Mouse (Mus musculus): ENCODE measurements at regions not wholly inside any gene's neighbourhood (a gene's known extent, or its start where the extent isn't known, plus 50 kb on each side); places are given as distances from the start of the nearest gene placed in this dataset.

- H3K36me3 ChIP-seq (replicated peaks), result no peaks in the 10 kb centered on the region
- 79% methylated on average over 1 of the region's 1 CpGs for WGBS
- DNase-seq (ENCODE audit: low spot score), result no peak
- no peak overlapping the region for H3K4me3 ChIP-seq
- H3K27me3 ChIP-seq (replicated peaks; ENCODE audit: low read depth, poor library complexity, severe bottlenecking), result no peaks in the 10 kb centered on the region
- no peaks in the 10 kb centered on the region for H3K4me1 ChIP-seq
- no peaks in the 10 kb centered on the region for H3K9me3 ChIP-seq
- H3K27ac ChIP-seq (replicated peaks), result no peak overlapping the region
These were observed 1528.0 kb downstream of the Rapgef2 start for GRCm38 (mm10) chr3:77758295-77758694.

DNA sequence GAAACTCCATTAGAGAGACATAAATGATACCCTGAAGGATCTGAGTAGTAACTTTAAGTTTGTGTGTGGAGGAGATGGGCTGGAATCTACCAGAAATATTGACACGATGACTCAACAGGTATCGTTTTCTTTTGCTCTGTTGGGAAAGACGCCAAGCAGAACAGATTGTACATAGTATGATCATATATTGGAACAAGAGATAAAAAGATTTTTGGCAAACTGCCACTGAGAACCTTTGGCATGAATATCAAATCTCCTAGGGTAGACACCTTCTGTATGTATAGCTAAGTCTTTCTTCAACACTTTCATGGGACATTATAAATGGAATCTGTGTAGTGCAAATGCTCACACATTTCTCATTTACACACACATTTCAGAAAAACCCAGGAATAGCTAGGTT is 1544.2 kb downstream of the Rapgef2 start:
- no peak overlapping the region for H3K27ac ChIP-seq (replicated peaks)
- H3K9me3 ChIP-seq, result no peaks in the 10 kb centered on the region
- 92% methylated on average over 3 of the region's 3 CpGs for WGBS
- H3K4me1 ChIP-seq, result no peaks in the 10 kb centered on the region
- no peaks in the 10 kb centered on the region for H3K27me3 ChIP-seq (replicated peaks; ENCODE audit: low read depth, poor library complexity, severe bottlenecking)
- H3K4me3 ChIP-seq, result no peak overlapping the region
- no peaks in the 10 kb centered on the region for H3K36me3 ChIP-seq (replicated peaks)
- no peak for DNase-seq (ENCODE audit: low spot score)

DNA sequence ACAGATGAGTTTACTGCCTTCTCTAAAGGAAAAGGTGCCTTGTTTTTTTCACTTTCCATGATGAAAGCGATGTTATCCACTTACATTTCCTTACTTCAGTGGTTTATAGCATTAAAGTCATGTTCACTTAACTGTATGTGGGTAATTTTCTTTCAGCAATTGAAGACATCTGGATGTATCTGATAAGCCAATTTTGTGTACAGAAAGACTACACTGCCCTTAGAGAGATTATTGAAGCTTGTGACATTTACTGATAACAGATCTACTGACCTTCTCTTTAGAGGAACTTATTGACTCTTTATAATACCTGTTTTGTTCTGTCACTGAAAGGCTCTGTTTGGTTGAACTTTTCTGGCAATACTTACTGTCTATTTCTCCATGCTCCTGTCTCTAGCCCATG is 1568.5 kb downstream of the Rapgef2 start:
- H3K9me3 ChIP-seq, result no peaks in the 10 kb centered on the region
- no peaks in the 10 kb centered on the region for H3K36me3 ChIP-seq (replicated peaks)
- no peak overlapping the region for H3K27ac ChIP-seq (replicated peaks)
- no peak for DNase-seq (ENCODE audit: low spot score)
- no peaks in the 10 kb centered on the region for H3K4me1 ChIP-seq
- no peaks in the 10 kb centered on the region for H3K27me3 ChIP-seq (replicated peaks; ENCODE audit: low read depth, poor library complexity, severe bottlenecking)
- 89% methylated on average over 1 of the region's 1 CpGs for WGBS
- no peak overlapping the region for H3K4me3 ChIP-seq

- H3K9me3 ChIP-seq, result no peaks in the 10 kb centered on the region
- DNase-seq (ENCODE audit: low spot score), result no peak
- no peak overlapping the region for H3K4me3 ChIP-seq
- H3K27me3 ChIP-seq (replicated peaks; ENCODE audit: low read depth, poor library complexity, severe bottlenecking), result no peaks in the 10 kb centered on the region
- H3K4me1 ChIP-seq, result no peaks in the 10 kb centered on the region
- H3K36me3 ChIP-seq (replicated peaks), result no peaks in the 10 kb centered on the region
- H3K27ac ChIP-seq (replicated peaks), result no peak overlapping the region
These were observed 1590.7 kb downstream of the Rapgef2 start for GRCm38 (mm10) chr3:77695571-77695970.

DNA sequence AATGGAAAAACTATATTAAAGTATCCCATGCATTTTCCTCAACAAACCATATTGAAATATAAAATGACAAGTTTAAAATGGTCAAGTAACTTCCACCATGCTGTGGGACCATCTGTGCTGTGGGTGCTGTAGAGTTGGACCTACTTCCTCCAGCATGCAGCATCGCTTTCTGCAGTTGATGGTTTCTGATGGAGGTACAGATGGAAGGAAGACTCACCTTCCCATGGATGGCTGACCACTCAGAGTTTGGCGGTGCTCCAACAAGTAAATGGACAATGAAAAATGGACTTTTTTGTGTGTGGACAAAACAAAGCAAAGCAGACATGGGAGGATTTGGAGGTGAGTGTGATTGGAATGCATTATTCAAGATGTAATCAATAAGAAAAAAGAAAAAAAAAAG is 1592.3 kb downstream of the Fstl5 start:
- Histone ChIP-seq H3K27ac (replicated peaks) (no peak overlapping the region), H3K4me3 (no peak overlapping the region), H3K27me3 (replicated peaks; ENCODE audit: low read depth, poor library complexity, severe bottlenecking) (no peaks in the 10 kb centered on the region), H3K4me1 (no peaks in the 10 kb centered on the region), H3K36me3 (replicated peaks) (no peaks in the 10 kb centered on the region), H3K9me3 (no peaks in the 10 kb centered on the region)
- 87% methylated on average over 2 of the region's 2 CpGs for WGBS
- no peak for DNase-seq (ENCODE audit: low spot score)

DNA sequence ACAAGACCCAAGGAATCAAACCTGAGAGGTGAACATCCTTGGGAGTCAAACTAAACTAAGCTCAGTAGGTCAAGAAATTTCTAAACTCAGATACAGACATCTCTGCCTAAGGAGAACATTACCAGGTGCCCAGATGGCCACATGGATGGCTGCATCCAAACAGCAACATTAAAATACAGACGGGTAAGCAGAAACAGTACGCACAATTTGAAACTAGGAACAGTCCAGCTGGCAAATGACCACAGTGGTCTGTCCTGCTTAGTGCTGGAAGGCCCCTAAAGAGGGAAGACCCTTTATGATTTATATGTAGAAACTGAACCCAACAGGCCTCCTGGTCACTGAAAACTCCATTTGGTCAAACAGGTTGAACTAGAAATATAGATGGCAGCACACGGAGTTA is 1579.8 kb downstream of the Fstl5 start:
- H3K9me3 ChIP-seq, result no peaks in the 10 kb centered on the region

More for the DNA sequence above, 1579.8 kb downstream of the Fstl5 start:
- WGBS, result 92% methylated on average over 3 of the region's 3 CpGs
- Histone ChIP-seq H3K27me3 (replicated peaks; ENCODE audit: low read depth, poor library complexity, severe bottlenecking) (no peaks in the 10 kb centered on the region), H3K4me1 (no peaks in the 10 kb centered on the region), H3K36me3 (replicated peaks) (no peaks in the 10 kb centered on the region), H3K27ac (replicated peaks) (no peak overlapping the region), H3K4me3 (no peak overlapping the region)
- DNase-seq (ENCODE audit: low spot score), result no peak

Data from embryonic facial prominence, embryonic 10.5 days (tissue).